Mouse (Mus musculus) midbrain, embryonic 13.5 days (tissue): ENCODE data around the gene Arhgef7. TPM values are rescaled to one million over a fixed set of nuclear protein-coding genes. Genes with fewer than 3 reads are reported as not detected.

Source experiments
- ATAC-seq: fragments of 200-750 bp; cut with Nextera tagmentation; 2 replicates; pipeline ENCODE4 v1.8.0; 2017; ENCODE audit warnings: mild to moderate bottlenecking, moderate TSS enrichment, moderate library complexity
- H3K27ac ChIP-seq: fragments of 300-500 bp; sonication (generic); 2 replicates; pipeline ENCODE4 v1.5.1; 2015; ENCODE audit warnings: inconsistent platforms, mild to moderate bottlenecking, moderate library complexity
- H3K27me3 ChIP-seq: fragments of 300-500 bp; sonication (generic); 2 replicates; pipeline ENCODE4 v1.6.1; 2015; ENCODE audit warnings: mild to moderate bottlenecking, inconsistent platforms
- H3K36me3 ChIP-seq: fragments of 300-500 bp; sonication (generic); 2 replicates; pipeline ENCODE4 v1.6.1; 2015; ENCODE audit warnings: mild to moderate bottlenecking, inconsistent platforms
- H3K4me1 ChIP-seq: fragments of 300-500 bp; sonication (generic); replicated peaks from 2 replicates; pipeline ENCODE4 v1.6.1; 2015; ENCODE audit warnings: inconsistent platforms
- H3K4me2 ChIP-seq: fragments of 300-500 bp; sonication (generic); replicated peaks from 2 replicates; pipeline ENCODE4 v1.6.1; 2015; ENCODE audit warnings: moderate library complexity, mild to moderate bottlenecking, inconsistent platforms
- H3K4me3 ChIP-seq: fragments of 300-500 bp; sonication (generic); replicated peaks from 2 replicates; pipeline ENCODE4 v1.5.1; 2015; ENCODE audit warnings: mild to moderate bottlenecking, inconsistent platforms
- H3K9ac ChIP-seq: fragments of 300-500 bp; sonication (generic); replicated peaks from 2 replicates; pipeline ENCODE4 v1.6.1; 2015; ENCODE audit warnings: mild to moderate bottlenecking, inconsistent platforms
- H3K9me3 ChIP-seq: fragments of 300-500 bp; sonication (generic); 2 replicates; pipeline ENCODE4 v1.6.1; 2016; ENCODE audit warnings: mild to moderate bottlenecking, inconsistent platforms
- WGBS: fragments of 180-500 bp; shearing (Covaris S2); methylation state at CpG from one replicate; pipeline ENCODE4 v1.1.7; 2015; 5-methylcytosine and 5-hydroxymethylcytosine counted together
- polyA plus RNA-seq: library from polyadenylated mRNA; unstranded; fragments of >200 nt; fragmentation: Nextera tagmentation; extraction: Ambion mirVana; gene quantifications from 2 replicates; pipeline ENCODE4 v1.2.1, GENCODE M21; 2015

Arhgef7 gene
- 60.8 and 66.3 TPM in 2 replicates for polyA plus RNA-seq

DNA sequence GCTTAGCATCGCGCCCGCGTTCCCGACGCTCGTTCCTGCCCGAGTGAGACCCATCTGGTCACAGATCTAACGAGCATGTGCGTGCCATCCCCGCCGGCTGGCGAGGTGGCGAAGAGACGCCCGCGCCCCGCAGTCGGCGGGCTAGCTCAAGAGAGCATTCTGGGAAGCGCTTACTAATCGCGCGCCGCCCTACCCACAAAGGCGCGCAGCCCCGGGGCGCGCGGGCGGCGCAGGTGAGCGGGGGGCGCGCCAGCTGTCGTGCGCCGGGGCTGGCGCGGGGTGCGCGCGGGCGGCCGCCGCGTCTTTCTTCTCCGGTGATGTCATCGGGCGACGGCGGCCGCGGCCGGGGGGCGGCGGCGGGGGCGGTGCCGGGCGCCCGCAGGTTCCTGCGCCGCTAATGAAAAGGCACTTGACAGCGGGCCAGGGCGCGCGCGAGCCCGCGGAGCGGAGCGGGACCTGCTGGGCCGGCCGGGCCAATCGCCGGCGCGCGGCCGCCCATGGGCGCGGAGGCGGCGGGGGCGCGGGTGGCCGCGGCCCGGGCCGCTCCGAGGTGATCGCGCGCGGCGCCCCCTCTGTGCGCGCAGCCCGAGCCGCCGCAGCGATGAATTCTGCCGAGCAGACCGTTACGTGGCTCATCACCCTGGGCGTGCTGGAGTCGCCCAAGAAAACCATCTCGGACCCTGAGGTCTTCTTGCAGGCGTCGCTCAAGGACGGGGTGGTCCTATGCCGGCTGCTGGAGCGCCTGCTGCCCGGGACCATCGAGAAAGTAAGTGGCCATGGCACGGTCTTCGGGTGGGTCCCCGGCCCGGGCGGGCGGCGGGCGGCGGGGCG lies at the start of gene Arhgef7:
Gene Arhgef7 (plus strand): TSS at position 71 of the 831 bp plus-strand sequence.
- peaks cover 36% of the 10 kb centered on the region for H3K4me1 ChIP-seq
- peak; percentile 92 for ATAC-seq
- under 1% methylated on average over 84 of the region's 127 CpGs for WGBS
- peaks cover 19% of the 10 kb centered on the region for H3K27me3 ChIP-seq
- H3K36me3 ChIP-seq = 0 out of 2 replicates have a peak, but pooled peaks cover 3% of the 10 kb centered on the region
- H3K9ac ChIP-seq = peak within 1 kb of the TSS; percentile 95
- peak within 1 kb of the TSS; percentile 83 for H3K4me2 ChIP-seq
- peak within 1 kb of the TSS; percentile 73 for H3K4me3 ChIP-seq
- peak within 1 kb of the TSS; percentile 100 for H3K27ac ChIP-seq
- no peaks in the 10 kb centered on the region for H3K9me3 ChIP-seq

DNA sequence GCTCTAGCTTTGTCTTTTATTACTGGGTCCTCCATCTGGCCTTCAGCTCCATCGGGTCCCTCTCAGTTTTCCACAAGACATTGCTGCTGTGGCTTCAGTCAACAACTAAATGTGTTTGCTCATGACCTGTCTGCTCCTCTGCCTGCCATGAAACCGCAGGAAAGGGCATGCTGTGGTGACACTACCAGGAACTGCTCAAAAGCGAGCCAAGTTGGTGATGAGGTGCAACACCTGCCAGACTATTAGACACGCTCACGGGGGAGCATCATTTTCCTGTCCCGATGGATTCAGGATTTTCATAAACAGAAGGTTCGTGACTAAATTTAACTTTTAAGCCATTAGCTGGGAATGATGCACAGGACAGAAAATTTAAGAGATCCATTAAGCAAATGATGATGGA lies 43.0 kb upstream of the Arhgef7 start:
- Histone ChIP-seq H3K4me1 (no peaks in the 10 kb centered on the region), H3K36me3 (no peaks in the 10 kb centered on the region), H3K9me3 (0 out of 2 replicates have a peak, but pooled peaks cover 4% of the 10 kb centered on the region)

DNA sequence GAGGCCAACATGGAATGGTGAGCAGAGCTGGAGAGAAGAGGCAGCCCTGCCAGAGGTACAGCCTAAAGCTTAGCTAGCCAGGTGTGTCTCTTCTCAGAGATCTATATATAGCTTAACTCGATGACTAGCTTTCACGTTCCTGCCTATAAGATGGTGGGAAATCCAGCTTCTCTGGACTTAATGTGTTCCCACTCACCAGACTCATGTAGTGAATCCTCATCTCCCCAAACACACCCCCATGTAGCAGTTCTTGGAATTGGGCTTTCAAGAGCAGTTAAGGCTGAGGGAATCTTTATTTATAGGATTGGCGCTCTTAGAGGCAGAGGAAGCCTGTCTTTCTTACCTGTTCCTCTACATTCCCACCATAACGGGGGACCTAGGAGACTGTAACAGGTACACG lies 40.3 kb upstream of the Arhgef7 start:
- no peak overlapping the region for H3K9ac ChIP-seq
- 0 out of 2 replicates have a peak, but pooled peaks cover 4% of the 10 kb centered on the region for H3K9me3 ChIP-seq
- no peak for ATAC-seq
- H3K27ac ChIP-seq = no peak overlapping the region
- H3K36me3 ChIP-seq = no peaks in the 10 kb centered on the region
- no peak overlapping the region for H3K4me2 ChIP-seq
- WGBS = 93% methylated on average over 5 of the region's 5 CpGs
- no peaks in the 10 kb centered on the region for H3K27me3 ChIP-seq
- H3K4me1 ChIP-seq = no peaks in the 10 kb centered on the region
- no peak overlapping the region for H3K4me3 ChIP-seq

More for the DNA sequence above, 43.0 kb upstream of the Arhgef7 start:
- no peak overlapping the region for H3K9ac ChIP-seq
- no peaks in the 10 kb centered on the region for H3K27me3 ChIP-seq
- no peak overlapping the region for H3K4me3 ChIP-seq
- H3K4me2 ChIP-seq = no peak overlapping the region
- no peak overlapping the region for H3K27ac ChIP-seq
- 88% methylated on average over 7 of the region's 7 CpGs for WGBS
- ATAC-seq = no peak

DNA sequence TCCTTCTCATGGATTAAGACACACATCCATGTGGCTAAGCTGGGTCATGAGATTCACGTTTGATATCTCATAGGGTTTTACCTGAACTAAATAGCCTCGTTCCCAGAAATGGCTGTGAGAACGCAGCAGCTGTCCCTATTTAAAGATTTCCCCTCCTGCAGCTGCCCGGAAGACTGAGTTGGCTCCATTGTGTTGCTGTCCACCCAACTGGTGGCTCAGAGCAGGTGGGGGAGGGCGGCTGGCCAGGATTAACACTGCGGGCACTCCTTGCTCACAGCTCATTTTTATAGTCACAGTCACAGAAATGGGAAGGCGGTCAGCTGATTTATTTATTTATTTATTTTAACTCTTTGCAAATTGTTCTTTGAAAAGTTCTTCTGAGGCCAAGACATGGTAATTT lies 37.6 kb upstream of the Arhgef7 start:
- H3K36me3 ChIP-seq = no peaks in the 10 kb centered on the region
- WGBS = 33% methylated on average over 7 of the region's 7 CpGs
- no peak for ATAC-seq
- H3K4me3 ChIP-seq = no peak overlapping the region
- H3K27me3 ChIP-seq = no peaks in the 10 kb centered on the region
- no peak overlapping the region for H3K27ac ChIP-seq
- H3K9ac ChIP-seq = no peak overlapping the region
- H3K4me1 ChIP-seq = no peaks in the 10 kb centered on the region
- 0 out of 2 replicates have a peak, but pooled peaks cover 4% of the 10 kb centered on the region for H3K9me3 ChIP-seq
- no peak overlapping the region for H3K4me2 ChIP-seq

DNA sequence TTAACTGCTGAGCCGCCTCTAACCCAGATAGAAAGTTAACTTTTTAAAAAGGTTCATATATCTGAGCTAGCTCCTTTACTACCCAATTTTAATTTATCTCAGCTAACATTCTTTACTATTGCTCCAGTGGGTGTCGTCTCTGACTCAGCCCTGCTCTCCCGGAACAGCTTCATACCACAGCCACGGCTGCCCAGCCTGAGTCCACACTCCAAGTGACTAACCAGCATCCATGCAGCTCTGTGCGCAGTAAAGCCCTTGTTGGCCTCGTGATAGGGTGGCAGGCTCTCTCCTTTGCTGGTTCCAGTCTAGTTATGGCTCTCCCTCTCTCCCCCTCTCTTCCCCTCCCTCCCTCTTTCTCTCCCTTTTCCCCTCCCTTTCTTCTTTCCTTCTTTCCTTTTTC lies 36.2 kb upstream of the Arhgef7 start:
- WGBS = 92% methylated on average over 6 of the region's 6 CpGs
- H3K4me1 ChIP-seq = no peaks in the 10 kb centered on the region
- H3K36me3 ChIP-seq = no peaks in the 10 kb centered on the region
- H3K9me3 ChIP-seq = no peaks in the 10 kb centered on the region
- no peaks in the 10 kb centered on the region for H3K27me3 ChIP-seq
- no peak overlapping the region for H3K27ac ChIP-seq
- ATAC-seq = no peak
- H3K4me3 ChIP-seq = no peak overlapping the region
- H3K9ac ChIP-seq = no peak overlapping the region
- H3K4me2 ChIP-seq = no peak overlapping the region

DNA sequence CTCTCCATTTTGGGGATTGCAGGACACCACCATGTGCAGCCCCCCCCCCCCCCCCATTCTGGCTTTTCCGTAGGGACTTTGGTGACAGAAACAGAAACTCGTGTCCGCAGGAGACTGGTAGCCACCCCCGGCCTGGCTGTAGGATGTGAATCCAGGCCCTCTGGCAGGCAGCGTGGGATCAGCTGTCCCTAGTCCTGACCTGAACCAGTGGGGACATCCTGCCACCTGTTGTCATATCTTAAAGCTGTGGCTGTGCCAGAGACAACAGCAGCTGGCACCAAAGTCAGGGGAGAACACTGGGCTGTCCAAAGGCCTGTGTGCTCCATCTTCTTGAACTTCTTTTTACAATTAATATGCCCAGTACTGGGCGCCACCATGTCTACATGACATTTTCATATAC lies 35.8 kb upstream of the Arhgef7 start:
- H3K27me3 ChIP-seq = no peaks in the 10 kb centered on the region
- 90% methylated on average over 6 of the region's 6 CpGs for WGBS
- no peaks in the 10 kb centered on the region for H3K36me3 ChIP-seq
- H3K4me3 ChIP-seq = no peak overlapping the region
- no peaks in the 10 kb centered on the region for H3K4me1 ChIP-seq
- H3K9ac ChIP-seq = no peak overlapping the region
- H3K27ac ChIP-seq = no peak overlapping the region
- no peak overlapping the region for H3K4me2 ChIP-seq
- no peak for ATAC-seq
- H3K9me3 ChIP-seq = no peaks in the 10 kb centered on the region

DNA sequence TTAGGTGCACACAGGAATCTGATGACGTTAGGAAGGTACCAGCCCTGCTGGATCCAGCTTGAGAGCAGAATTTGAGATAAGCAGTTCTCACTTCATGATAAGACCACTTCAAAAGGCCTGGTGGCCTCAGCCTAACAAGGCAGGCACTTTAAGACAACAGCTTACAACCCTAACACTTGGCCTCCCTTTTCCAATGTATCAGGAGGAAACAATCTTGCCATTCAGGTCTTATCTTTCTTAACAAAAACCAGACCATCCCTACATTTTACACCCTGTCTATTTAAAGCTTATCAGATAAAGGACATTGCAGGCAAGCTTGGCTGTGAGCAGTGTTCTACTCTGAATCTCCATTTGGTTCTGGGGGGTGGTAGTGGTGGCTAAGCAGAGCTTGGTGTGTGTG lies 35.1 kb upstream of the Arhgef7 start:
- 81% methylated on average over 1 of the region's 1 CpGs for WGBS
- Histone ChIP-seq H3K4me3 (no peak overlapping the region), H3K27me3 (no peaks in the 10 kb centered on the region), H3K9ac (no peak overlapping the region), H3K36me3 (no peaks in the 10 kb centered on the region), H3K9me3 (no peaks in the 10 kb centered on the region), H3K4me2 (no peak overlapping the region), H3K27ac (no peak overlapping the region), H3K4me1 (no peaks in the 10 kb centered on the region)
- ATAC-seq = no peak

DNA sequence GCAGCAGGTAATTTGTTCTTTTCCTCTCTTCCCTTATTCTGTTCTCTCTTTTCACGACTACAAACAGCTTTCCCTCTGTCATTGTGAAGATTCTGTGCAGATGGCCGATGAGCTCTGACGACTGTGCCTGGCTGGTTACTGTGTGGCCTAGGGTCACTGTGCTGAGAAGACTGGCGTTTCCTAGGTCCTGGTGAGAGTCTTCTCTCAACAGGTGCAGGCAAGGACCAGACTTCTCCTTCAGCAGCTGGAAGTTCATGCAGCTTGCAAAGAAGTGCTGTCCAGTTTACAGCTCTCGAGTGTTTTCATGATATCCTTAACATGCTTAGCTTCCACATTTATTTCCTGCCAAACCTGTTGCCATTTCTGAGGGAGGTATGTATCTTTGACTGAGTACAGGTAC lies 33.5 kb upstream of the Arhgef7 start:
- Histone ChIP-seq H3K36me3 (no peaks in the 10 kb centered on the region), H3K27me3 (no peaks in the 10 kb centered on the region), H3K4me1 (no peaks in the 10 kb centered on the region), H3K9ac (no peak overlapping the region), H3K9me3 (no peaks in the 10 kb centered on the region), H3K4me2 (no peak overlapping the region), H3K4me3 (no peak overlapping the region), H3K27ac (no peak overlapping the region)
- no peak for ATAC-seq
- WGBS = 73% methylated on average over 5 of the region's 5 CpGs

DNA sequence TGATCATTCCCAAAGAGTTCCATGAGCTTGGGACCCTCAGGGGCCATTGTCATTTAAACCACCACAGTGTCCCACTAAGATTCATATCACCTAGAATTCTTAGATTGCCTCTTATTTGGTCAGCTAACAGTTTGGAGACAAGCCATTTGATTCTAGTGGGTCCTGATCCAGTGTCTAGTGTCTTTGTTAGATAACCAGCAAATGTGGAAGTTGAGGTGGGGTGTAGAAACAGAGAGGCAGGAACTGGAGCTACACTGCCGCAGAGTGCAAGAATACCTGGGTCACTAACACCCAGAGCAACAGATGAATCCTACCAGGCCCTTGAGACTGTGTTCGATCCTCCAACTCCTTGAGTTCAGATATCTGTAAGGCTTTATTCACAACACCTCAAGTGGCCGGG lies 31.3 kb upstream of the Arhgef7 start:
- Histone ChIP-seq H3K4me1 (peaks cover 4% of the 10 kb centered on the region; the same call in 1 of the 2 replicates), H3K36me3 (no peaks in the 10 kb centered on the region), H3K27ac (no peak overlapping the region), H3K27me3 (peaks cover 8% of the 10 kb centered on the region), H3K4me2 (no peak overlapping the region), H3K4me3 (no peak overlapping the region), H3K9me3 (no peaks in the 10 kb centered on the region), H3K9ac (no peak overlapping the region)
- no peak for ATAC-seq
- 87% methylated on average over 3 of the region's 3 CpGs for WGBS

DNA sequence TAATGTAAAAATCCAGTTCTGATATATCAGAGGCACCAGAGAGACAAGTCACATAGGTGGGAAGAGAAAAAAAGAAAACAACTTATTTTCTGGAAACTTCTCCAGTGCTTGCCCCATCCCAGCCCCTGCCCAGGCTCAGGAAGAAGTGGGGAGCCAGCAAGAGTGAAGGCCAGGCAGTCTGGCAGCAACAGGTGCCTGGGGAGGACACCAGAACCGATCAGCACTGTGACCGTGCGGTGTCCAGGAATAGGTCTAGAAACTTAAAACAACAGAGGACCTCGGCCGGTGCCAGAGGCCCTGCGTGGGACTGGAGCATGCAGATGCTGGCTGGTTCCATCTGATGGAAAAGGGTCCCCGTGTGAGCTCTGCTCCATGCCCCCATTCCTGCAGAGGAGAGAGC lies 30.1 kb upstream of the Arhgef7 start:
- WGBS = 90% methylated on average over 7 of the region's 7 CpGs
- Histone ChIP-seq H3K4me3 (no peak overlapping the region), H3K27me3 (peaks cover 8% of the 10 kb centered on the region), H3K4me1 (peaks cover 4% of the 10 kb centered on the region; the same call in 1 of the 2 replicates), H3K9me3 (no peaks in the 10 kb centered on the region), H3K36me3 (no peaks in the 10 kb centered on the region), H3K9ac (no peak overlapping the region), H3K27ac (no peak overlapping the region), H3K4me2 (no peak overlapping the region)
- no peak for ATAC-seq

DNA sequence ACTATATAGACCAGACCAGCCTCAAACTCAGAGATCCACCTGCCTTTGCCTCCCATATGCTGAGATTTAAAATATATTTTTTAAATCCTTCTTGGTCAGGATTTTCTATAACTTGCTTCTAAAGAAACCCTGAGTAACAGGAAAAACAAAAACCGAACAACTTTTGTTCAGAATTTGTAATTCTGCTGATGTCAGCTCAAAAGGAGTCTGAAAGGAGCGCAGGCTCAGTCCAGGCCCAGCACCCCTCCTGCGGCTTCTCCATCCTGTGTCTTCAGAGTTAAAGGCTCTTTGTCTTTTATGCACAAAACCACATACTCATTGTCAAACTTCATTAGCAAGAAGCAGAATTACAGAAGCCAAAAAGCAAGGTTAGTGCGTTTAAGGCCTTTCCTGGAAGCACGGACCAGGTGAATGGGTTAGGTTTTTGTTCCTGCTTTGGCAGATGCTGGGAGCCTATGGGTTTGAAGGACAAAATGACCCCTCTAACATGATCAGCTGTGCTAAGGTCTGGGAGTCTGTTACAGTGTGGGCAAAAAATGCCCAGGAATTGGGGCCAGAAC lies 28.0 kb upstream of the Arhgef7 start:
- Histone ChIP-seq H3K9ac (no peak overlapping the region), H3K4me3 (no peak overlapping the region), H3K36me3 (no peaks in the 10 kb centered on the region), H3K9me3 (no peaks in the 10 kb centered on the region), H3K4me2 (no peak overlapping the region), H3K27ac (no peak overlapping the region), H3K4me1 (peaks cover 4% of the 10 kb centered on the region; the same call in 1 of the 2 replicates), H3K27me3 (peaks cover 8% of the 10 kb centered on the region)
- ATAC-seq = no peak
- WGBS = 81% methylated on average over 5 of the region's 5 CpGs
